8 mouse cellular contexts compared by ENCODE assay signal in the genomic region with DNA sequence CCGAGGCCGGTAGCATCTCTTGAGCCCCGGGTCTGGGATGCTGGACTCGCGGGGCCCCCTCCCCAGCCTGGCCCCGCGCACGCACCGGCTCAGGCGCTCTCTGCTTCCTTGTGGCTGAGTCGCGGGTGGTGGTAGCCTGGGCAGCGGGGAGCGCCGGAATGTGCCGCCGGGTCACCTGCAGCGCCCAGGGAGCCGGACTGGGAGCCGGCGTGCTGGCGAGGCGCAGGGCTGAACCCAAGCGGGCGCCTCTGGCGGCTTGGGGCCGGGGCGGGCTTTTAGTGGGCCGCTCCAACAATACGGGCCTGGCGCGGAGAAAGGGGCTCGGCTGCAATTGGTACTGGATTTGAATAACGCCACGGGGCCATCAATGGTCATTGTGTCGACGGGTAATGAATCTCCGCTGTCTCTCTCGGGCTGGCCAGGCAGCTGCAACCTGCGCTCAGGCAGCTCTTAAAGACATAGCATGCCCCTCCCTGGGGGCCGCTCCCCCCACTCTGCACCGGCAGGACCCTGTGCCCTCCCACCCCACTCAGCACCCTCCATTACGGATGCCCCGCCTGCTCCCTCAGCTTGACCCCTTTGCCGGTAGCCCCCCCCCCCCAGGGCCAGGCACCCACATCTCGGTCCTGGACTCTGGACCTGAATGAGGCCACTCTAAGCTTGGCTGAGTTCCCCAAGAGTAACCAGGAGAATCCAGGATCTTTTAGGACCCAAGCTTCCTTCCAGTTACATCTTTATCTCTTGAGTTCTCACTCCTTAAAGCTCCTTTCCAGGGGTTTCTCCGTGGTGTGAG. TPM values are rescaled to one million over a fixed set of nuclear protein-coding genes. Genes with fewer than 3 reads are reported as not detected.
DNase-seq lines count a peak whose midpoint lies in the region; ATAC-seq and TF ChIP-seq lines count a peak whose summit lies in the region.

No protein-coding gene starts in this region.

- no peak for TF ChIP-seq CTCF in lung, embryonic 14.5 days (IDR thresholded peaks at IDR 0.05; ENCODE audit: low read depth)

- H3K4me2 ChIP-seq in lung, embryonic 14.5 days: peak overlapping the region; percentile 39; the same call in 1 of the 2 replicates
- H3K4me2 ChIP-seq in forebrain, embryonic 11.5 days (ENCODE audit: low read depth, low read length, severe bottlenecking): peak overlapping the region; percentile 97

- H3K27ac ChIP-seq in lung, embryonic 14.5 days (ENCODE audit: low read depth): no peak overlapping the region
- H3K27ac ChIP-seq in forebrain, embryonic 11.5 days (ENCODE audit: low read depth, low read length): no peak overlapping the region

- H3K4me3 ChIP-seq in lung, embryonic 14.5 days (ENCODE audit: low read depth, low read length): peak overlapping the region; percentile 20
- peak overlapping the region; percentile 47 for H3K4me3 ChIP-seq in forebrain, embryonic 11.5 days (ENCODE audit: low read depth, low read length)

- H3K9ac ChIP-seq in lung, embryonic 14.5 days: no peak overlapping the region
- peak overlapping the region; percentile 71 for H3K9ac ChIP-seq in forebrain, embryonic 11.5 days (ENCODE audit: low read length)

- peaks cover 35% of the 10 kb centered on the region for H3K36me3 ChIP-seq in lung, embryonic 14.5 days (ENCODE audit: insufficient read depth)
- H3K36me3 ChIP-seq in forebrain, embryonic 11.5 days (ENCODE audit: control insufficient read depth, insufficient read depth, low read length): no peaks in the 10 kb centered on the region

- ATAC-seq in lung, embryonic 14.5 days (ENCODE audit: insufficient read depth): no peak
- peak; percentile 70 for ATAC-seq in forebrain, embryonic 11.5 days (replicated peaks; ENCODE audit: low FRiP score)

- peaks cover 54% of the 10 kb centered on the region for H3K27me3 ChIP-seq in lung, embryonic 14.5 days (ENCODE audit: insufficient read depth, low read length)
- peaks cover 57% of the 10 kb centered on the region for H3K27me3 ChIP-seq in forebrain, embryonic 11.5 days (ENCODE audit: control insufficient read depth, insufficient read depth, low read length)

- WGBS in lung, embryonic 14.5 days: 8% methylated on average over 47 of the region's 47 CpGs
- 2% methylated on average over 47 of the region's 47 CpGs for WGBS in forebrain, embryonic 11.5 days

- no peaks in the 10 kb centered on the region for H3K4me1 ChIP-seq in lung, embryonic 14.5 days (ENCODE audit: insufficient read depth)
- peaks cover 12% of the 10 kb centered on the region for H3K4me1 ChIP-seq in forebrain, embryonic 11.5 days (replicated peaks; ENCODE audit: control insufficient read depth, insufficient read depth, low read length)

- DNase-seq in lung, embryonic 14.5 days: no peak
- no peak for DNase-seq in lung, postnatal 25 days (ENCODE audit: low spot score)
- peak; percentile 81 for DNase-seq in forebrain, embryonic 11.5 days (ENCODE audit: low spot score)
- peak; percentile 71 for DNase-seq in layer of hippocampus, adult 9-11 months
- DNase-seq in retina, embryonic 14.5 days (ENCODE audit: low spot score): peak; percentile 57
- no peak for DNase-seq in spleen, adult 18-20 months
- no peak for DNase-seq in adrenal gland, postnatal 14 days
- DNase-seq in frontal cortex, postnatal 25 days (ENCODE audit: low spot score in 2 of 2): no peak

- no peaks in the 10 kb centered on the region for H3K9me3 ChIP-seq in lung, embryonic 14.5 days (ENCODE audit: low read depth, low read length)
- no peaks in the 10 kb centered on the region for H3K9me3 ChIP-seq in forebrain, embryonic 11.5 days (ENCODE audit: control insufficient read depth, low read length)

RNA-seq across cellular contexts. Expression of a gene that starts 22.7 kb away (rescaled TPM):
- polyA plus RNA-seq in lung, embryonic 14.5 days (2014; fragmentation: Nextera tagmentation; extraction: Ambion mirVana): 11.0 and 12.0 TPM in 2 replicates
- polyA plus RNA-seq in forebrain, embryonic 11.5 days (2014; fragmentation: Nextera tagmentation; extraction: Ambion mirVana): 13.3 and 14.1 TPM in 2 replicates
- total RNA-seq in adrenal gland, postnatal 14 days (2021): 10.8 and 12.4 TPM in 2 replicates

RNA-seq across cellular contexts. Expression of a gene that starts 26.4 kb away (rescaled TPM):
- 20.5 and 27.0 TPM in 2 replicates for polyA plus RNA-seq in lung, embryonic 14.5 days (2014; fragmentation: Nextera tagmentation; extraction: Ambion mirVana)
- polyA plus RNA-seq in forebrain, embryonic 11.5 days (2014; fragmentation: Nextera tagmentation; extraction: Ambion mirVana): 18.1 and 19.2 TPM in 2 replicates
- 33.8 and 34.3 TPM in 2 replicates for total RNA-seq in adrenal gland, postnatal 14 days (2021)

RNA-seq across cellular contexts. Expression of a gene that starts 42.8 kb away (rescaled TPM):
- 64.2 and 73.1 TPM in 2 replicates for polyA plus RNA-seq in lung, embryonic 14.5 days (2014; fragmentation: Nextera tagmentation; extraction: Ambion mirVana)
- 118 and 132 TPM in 2 replicates for polyA plus RNA-seq in forebrain, embryonic 11.5 days (2014; fragmentation: Nextera tagmentation; extraction: Ambion mirVana)
- 42.2 and 54.5 TPM in 2 replicates for total RNA-seq in adrenal gland, postnatal 14 days (2021)

RNA-seq across cellular contexts. Expression of a gene that starts 43.8 kb away (rescaled TPM):
- polyA plus RNA-seq in lung, embryonic 14.5 days (2014; fragmentation: Nextera tagmentation; extraction: Ambion mirVana): 11.7 and 12.0 TPM in 2 replicates
- polyA plus RNA-seq in forebrain, embryonic 11.5 days (2014; fragmentation: Nextera tagmentation; extraction: Ambion mirVana): 11.9 and 13.9 TPM in 2 replicates
- 30.5 and 32.5 TPM in 2 replicates for total RNA-seq in adrenal gland, postnatal 14 days (2021)

RNA-seq across cellular contexts. Expression of a gene that starts 58.0 kb away (rescaled TPM):
- polyA plus RNA-seq in lung, embryonic 14.5 days (2014; fragmentation: Nextera tagmentation; extraction: Ambion mirVana): 30.9 and 32.6 TPM in 2 replicates
- polyA plus RNA-seq in forebrain, embryonic 11.5 days (2014; fragmentation: Nextera tagmentation; extraction: Ambion mirVana): 34.0 and 35.0 TPM in 2 replicates
- 33.6 and 39.4 TPM in 2 replicates for total RNA-seq in adrenal gland, postnatal 14 days (2021)

Comparison
In these comparisons a context has a peak if more than half of its experiments do, and no peak if none do; other contexts are left out.
1. DNase-seq: peak in forebrain, embryonic 11.5 days (single experiment), layer of hippocampus, adult 9-11 months (single experiment) and retina, embryonic 14.5 days (single experiment); none in lung, embryonic 14.5 days (single experiment), lung, postnatal 25 days (single experiment), spleen, adult 18-20 months (0 of 2), adrenal gland, postnatal 14 days (single experiment) and frontal cortex, postnatal 25 days (0 of 2).